Mouse (Mus musculus): ENCODE results near the gene Iltifb. TPM values are rescaled to one million over a fixed set of nuclear protein-coding genes. Genes with fewer than 3 reads are reported as not detected.
"Not testable (repeated sequence)": the region's sequence is repeated elsewhere in the genome, so short reads cannot be mapped to it uniquely, and the experiment has no call there.

Iltifb gene
- polyA plus RNA-seq, 1 experiment from 2014 or later, result not detected

DNA sequence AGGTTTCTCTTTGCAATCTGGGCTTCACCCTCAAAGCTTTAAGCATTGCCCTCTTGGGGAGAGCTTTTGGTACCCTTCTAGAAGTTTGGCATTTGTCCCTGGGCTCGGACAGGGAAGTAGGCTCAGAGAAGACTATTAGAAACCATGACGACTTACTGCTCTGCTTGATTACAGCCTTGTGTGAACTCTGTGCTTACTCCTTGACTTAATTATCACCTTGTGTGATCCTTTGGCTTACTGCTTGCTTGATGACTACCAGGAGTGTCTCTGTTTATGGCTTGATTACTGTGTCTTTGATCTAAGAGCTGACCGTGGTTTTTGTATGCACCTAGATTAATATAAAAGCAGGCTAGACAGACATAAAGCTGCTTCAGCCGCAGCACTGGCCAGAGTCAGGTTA lies 16.8 kb downstream of the Iltifb start:
- H3K27ac ChIP-seq (replicated peaks); H3K4me1 ChIP-seq (replicated peaks; ENCODE audit: control insufficient read depth, insufficient read depth); H3K4me3 ChIP-seq (ENCODE audit: low read depth, low read length); H3K27me3 ChIP-seq (ENCODE audit: control insufficient read depth, insufficient read depth, low read length); H3K4me2 ChIP-seq (replicated peaks; ENCODE audit: low read depth); H3K9ac ChIP-seq (ENCODE audit: low read length); H3K36me3 ChIP-seq (ENCODE audit: control insufficient read depth, insufficient read depth, low read length); DNase-seq (ENCODE audit: low spot score); H3K9me3 ChIP-seq (ENCODE audit: control insufficient read depth, low read length); ATAC-seq (ENCODE audit: low FRiP score, low TSS enrichment): not testable (repeated sequence)
- no CpG with 5 or more reads among the region's 4 CpGs for WGBS

DNA sequence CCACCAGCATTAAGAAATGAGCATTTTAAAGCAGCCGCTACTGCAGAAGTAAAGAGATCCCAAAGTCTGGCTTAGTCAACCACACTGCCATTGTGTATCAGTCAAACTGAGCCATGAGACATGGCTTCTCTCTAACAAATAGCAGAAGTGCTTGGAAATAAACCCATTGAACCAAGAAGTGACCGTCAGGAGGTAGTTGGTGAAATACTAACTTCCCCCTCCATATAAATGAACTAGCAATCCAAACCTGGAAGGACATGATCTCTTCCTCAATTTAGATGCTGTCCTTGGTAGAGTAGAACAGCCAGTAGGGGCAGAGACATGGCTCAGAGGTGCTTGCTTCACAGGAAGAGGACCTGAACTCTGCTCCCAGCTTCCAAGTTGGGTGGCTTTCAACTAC lies 23.4 kb downstream of the Iltifb start:
- H3K4me2 ChIP-seq (replicated peaks; ENCODE audit: low read depth); H3K4me1 ChIP-seq (replicated peaks; ENCODE audit: control insufficient read depth, insufficient read depth); H3K9ac ChIP-seq (ENCODE audit: low read length); H3K9me3 ChIP-seq (ENCODE audit: control insufficient read depth, low read length); DNase-seq (ENCODE audit: low spot score); H3K27ac ChIP-seq (replicated peaks); H3K36me3 ChIP-seq (ENCODE audit: control insufficient read depth, insufficient read depth, low read length); H3K4me3 ChIP-seq (ENCODE audit: low read depth, low read length); ATAC-seq (ENCODE audit: low FRiP score, low TSS enrichment); H3K27me3 ChIP-seq (ENCODE audit: control insufficient read depth, insufficient read depth, low read length): not testable (repeated sequence)
- WGBS, result 100% methylated on average over 1 of the region's 2 CpGs

DNA sequence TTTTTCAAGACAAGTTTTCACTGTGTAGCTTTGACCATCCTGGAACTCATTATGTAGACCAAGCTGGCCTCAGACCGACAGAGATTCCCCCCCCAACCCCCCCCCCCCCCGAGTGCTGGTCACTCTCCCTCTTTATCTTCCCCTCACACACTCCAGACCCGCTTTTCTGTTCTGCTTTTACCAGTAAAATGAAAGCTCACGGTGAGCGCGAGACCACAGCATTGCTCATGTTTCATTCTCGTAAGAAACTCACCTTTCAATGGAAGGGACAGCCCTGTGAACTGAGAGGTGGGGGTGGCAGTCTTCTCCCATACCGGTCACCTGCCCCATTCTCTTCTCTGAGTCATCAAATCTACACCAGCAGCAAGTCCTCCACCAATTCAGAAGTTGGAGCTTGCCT lies 26.0 kb downstream of the Iltifb start:
- DNase-seq (ENCODE audit: low spot score); ATAC-seq (ENCODE audit: low FRiP score, low TSS enrichment): not testable (repeated sequence)

DNA sequence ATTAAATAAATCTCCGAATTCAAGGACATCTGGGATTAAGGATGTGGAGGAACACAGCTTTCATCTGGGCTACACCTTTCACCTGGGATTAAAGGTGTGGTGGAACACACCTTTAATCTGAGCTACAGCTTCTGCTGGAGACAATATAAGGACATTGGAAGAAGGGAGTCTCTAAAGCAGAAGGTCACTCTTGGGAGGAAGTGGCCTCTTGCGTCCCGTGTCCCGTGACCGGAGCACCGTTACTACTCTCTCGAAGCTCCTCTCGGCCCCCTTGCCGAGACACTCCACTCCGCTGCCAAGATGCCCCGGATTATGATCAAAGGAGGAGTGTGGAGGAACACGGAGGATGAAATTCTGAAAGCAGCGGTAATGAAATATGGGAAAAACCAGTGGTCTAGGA lies 36.5 kb downstream of the Iltifb start, which contains the start of gene Gm32802:
Gm32802 (plus strand) TSS at position 301 of the 400 bp plus-strand sequence.
- H3K4me3 ChIP-seq (ENCODE audit: low read depth, low read length); H3K9me3 ChIP-seq (ENCODE audit: control insufficient read depth, low read length); H3K36me3 ChIP-seq (ENCODE audit: control insufficient read depth, insufficient read depth, low read length); H3K27ac ChIP-seq (replicated peaks); ATAC-seq (ENCODE audit: low FRiP score, low TSS enrichment); DNase-seq (ENCODE audit: low spot score); H3K9ac ChIP-seq (ENCODE audit: low read length); H3K27me3 ChIP-seq (ENCODE audit: control insufficient read depth, insufficient read depth, low read length); H3K4me1 ChIP-seq (replicated peaks; ENCODE audit: control insufficient read depth, insufficient read depth); H3K4me2 ChIP-seq (replicated peaks; ENCODE audit: low read depth): not testable (repeated sequence)
- WGBS, result no CpG with 5 or more reads among the region's 13 CpGs

More for the DNA sequence above, 26.0 kb downstream of the Iltifb start:
- not testable (repeated sequence) for H3K9ac ChIP-seq (ENCODE audit: low read length); H3K9me3 ChIP-seq (ENCODE audit: control insufficient read depth, low read length); H3K27me3 ChIP-seq (ENCODE audit: control insufficient read depth, insufficient read depth, low read length); H3K36me3 ChIP-seq (ENCODE audit: control insufficient read depth, insufficient read depth, low read length); H3K4me2 ChIP-seq (replicated peaks; ENCODE audit: low read depth); H3K4me1 ChIP-seq (replicated peaks; ENCODE audit: control insufficient read depth, insufficient read depth); H3K27ac ChIP-seq (replicated peaks); H3K4me3 ChIP-seq (ENCODE audit: low read depth, low read length)
- 18% methylated on average over 2 of the region's 8 CpGs for WGBS

DNA sequence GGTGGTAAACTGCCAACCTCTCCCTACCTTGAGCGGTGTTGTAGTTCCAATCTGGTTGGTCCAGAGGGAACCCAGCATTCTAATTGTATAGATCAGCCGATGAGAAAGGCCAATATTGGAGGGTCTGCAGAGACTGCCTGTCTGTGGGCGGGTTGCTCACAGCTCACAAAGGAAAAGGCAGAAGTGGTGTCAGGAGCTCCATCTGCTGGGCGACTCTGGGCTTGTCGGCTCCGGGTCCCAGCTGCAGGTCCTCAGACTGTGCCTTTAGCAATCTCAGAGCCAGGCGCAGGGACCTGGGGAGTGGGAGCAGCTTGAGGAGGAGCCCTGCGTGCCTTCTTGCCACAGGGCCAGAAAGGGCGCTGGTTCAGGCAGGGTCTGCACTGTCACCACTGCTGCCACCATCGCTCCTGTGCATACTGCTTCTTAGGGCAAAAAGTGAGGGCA lies 44.0 kb downstream of the Iltifb start:
- no peak overlapping the region for H3K27ac ChIP-seq (replicated peaks)
- WGBS, result 31% methylated on average over 10 of the region's 10 CpGs
- no peaks in the 10 kb centered on the region for H3K27me3 ChIP-seq (ENCODE audit: control insufficient read depth, insufficient read depth, low read length)
- TF ChIP-seq EP300 (optimal IDR thresholded peaks at IDR 0.05) (no peak), CTCF (IDR thresholded peaks at IDR 0.05; ENCODE audit: low read depth) (peak; percentile 58)
- no peak for ATAC-seq (ENCODE audit: low FRiP score, low TSS enrichment)
- DNase-seq (ENCODE audit: low spot score), result peak; percentile 29
- no peaks in the 10 kb centered on the region for H3K9me3 ChIP-seq (ENCODE audit: control insufficient read depth, low read length)
- H3K9ac ChIP-seq (ENCODE audit: low read length), result no peak overlapping the region
- no peaks in the 10 kb centered on the region for H3K4me1 ChIP-seq (replicated peaks; ENCODE audit: control insufficient read depth, insufficient read depth)
- H3K4me2 ChIP-seq (replicated peaks; ENCODE audit: low read depth), result no peak overlapping the region
- no peaks in the 10 kb centered on the region for H3K36me3 ChIP-seq (ENCODE audit: control insufficient read depth, insufficient read depth, low read length)
- no peak overlapping the region for H3K4me3 ChIP-seq (ENCODE audit: low read depth, low read length)

DNA sequence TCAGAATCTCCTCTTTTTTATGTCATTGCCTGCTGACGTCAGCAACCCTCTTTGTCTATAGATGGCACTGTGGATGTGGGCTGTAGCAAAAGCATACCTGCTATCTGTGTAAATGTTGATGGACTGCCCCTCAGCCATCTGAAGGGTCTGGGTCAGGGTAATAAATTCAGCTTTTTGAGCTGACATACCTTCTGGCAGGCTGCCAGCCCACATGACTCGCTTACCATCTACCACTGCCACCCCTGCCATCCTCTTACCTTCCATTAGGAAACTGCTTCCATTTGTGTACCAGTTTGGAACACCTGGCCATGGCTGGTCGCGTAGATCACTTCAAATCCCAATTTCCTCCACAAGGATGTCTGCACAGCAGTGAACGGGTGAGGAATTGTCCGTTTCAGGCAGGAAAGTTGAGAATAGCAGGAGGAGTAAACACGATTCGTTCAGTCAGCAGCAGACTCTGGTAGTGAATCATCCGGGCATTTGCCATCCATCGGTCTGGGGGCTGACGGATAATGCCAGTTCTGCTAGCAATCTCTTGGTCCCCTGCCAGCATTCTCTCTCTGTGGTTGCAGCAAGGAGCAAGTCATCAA lies 45.7 kb downstream of the Iltifb start:
- not testable (repeated sequence) for H3K9me3 ChIP-seq (ENCODE audit: control insufficient read depth, low read length); H3K27me3 ChIP-seq (ENCODE audit: control insufficient read depth, insufficient read depth, low read length); H3K4me1 ChIP-seq (replicated peaks; ENCODE audit: control insufficient read depth, insufficient read depth); DNase-seq (ENCODE audit: low spot score); H3K27ac ChIP-seq (replicated peaks); H3K9ac ChIP-seq (ENCODE audit: low read length); ATAC-seq (ENCODE audit: low FRiP score, low TSS enrichment); H3K36me3 ChIP-seq (ENCODE audit: control insufficient read depth, insufficient read depth, low read length); H3K4me3 ChIP-seq (ENCODE audit: low read depth, low read length); H3K4me2 ChIP-seq (replicated peaks; ENCODE audit: low read depth)
- 55% methylated on average over 11 of the region's 11 CpGs for WGBS

DNA sequence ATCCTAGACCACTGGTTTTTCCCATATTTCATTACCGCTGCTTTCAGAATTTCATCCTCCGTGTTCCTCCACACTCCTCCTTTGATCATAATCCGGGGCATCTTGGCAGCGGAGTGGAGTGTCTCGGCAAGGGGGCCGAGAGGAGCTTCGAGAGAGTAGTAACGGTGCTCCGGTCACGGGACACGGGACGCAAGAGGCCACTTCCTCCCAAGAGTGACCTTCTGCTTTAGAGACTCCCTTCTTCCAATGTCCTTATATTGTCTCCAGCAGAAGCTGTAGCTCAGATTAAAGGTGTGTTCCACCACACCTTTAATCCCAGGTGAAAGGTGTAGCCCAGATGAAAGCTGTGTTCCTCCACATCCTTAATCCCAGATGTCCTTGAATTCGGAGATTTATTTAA lies 54.2 kb downstream of the Iltifb start, which contains the start of gene Gm32717:
Gm32717 (minus strand) TSS at position 101 of the 400 bp plus-strand sequence.
- not testable (repeated sequence) for H3K27me3 ChIP-seq (ENCODE audit: control insufficient read depth, insufficient read depth, low read length); ATAC-seq (ENCODE audit: low FRiP score, low TSS enrichment); H3K9ac ChIP-seq (ENCODE audit: low read length); H3K27ac ChIP-seq (replicated peaks); H3K9me3 ChIP-seq (ENCODE audit: control insufficient read depth, low read length); H3K36me3 ChIP-seq (ENCODE audit: control insufficient read depth, insufficient read depth, low read length); H3K4me2 ChIP-seq (replicated peaks; ENCODE audit: low read depth); H3K4me3 ChIP-seq (ENCODE audit: low read depth, low read length); H3K4me1 ChIP-seq (replicated peaks; ENCODE audit: control insufficient read depth, insufficient read depth); DNase-seq (ENCODE audit: low spot score)
- WGBS, result no CpG with 5 or more reads among the region's 13 CpGs

Other genes with a start within 250 kb of the Iltifb start
- gene Mdm1, start 153.2 kb downstream of the Iltifb start, polyA plus RNA-seq (2015; fragmentation: Nextera tagmentation; extraction: Ambion mirVana), result 4.5 and 5.3 TPM in 2 replicates
- not detected in 2 replicates for gene Il22, start 90.1 kb downstream of the Iltifb start, polyA plus RNA-seq (2015; fragmentation: Nextera tagmentation; extraction: Ambion mirVana)
- gene Gm32717, start 54.3 kb downstream of the Iltifb start, polyA plus RNA-seq (2015; fragmentation: Nextera tagmentation; extraction: Ambion mirVana), result not detected in 2 replicates
- gene Gm32802, start 36.4 kb downstream of the Iltifb start, polyA plus RNA-seq (2015; fragmentation: Nextera tagmentation; extraction: Ambion mirVana), result not detected in 2 replicates
- gene Gm9040, start 31.9 kb upstream of the Iltifb start, polyA plus RNA-seq (2015; fragmentation: Nextera tagmentation; extraction: Ambion mirVana), result 0.05 TPM in 1 of 2 replicates, not detected in the other
- 0.05 TPM in 1 of 2 replicates, not detected in the other for gene Gm9044, start 37.4 kb upstream of the Iltifb start, polyA plus RNA-seq (2015; fragmentation: Nextera tagmentation; extraction: Ambion mirVana)
- gene Gm9045, start 42.8 kb upstream of the Iltifb start, polyA plus RNA-seq (2015; fragmentation: Nextera tagmentation; extraction: Ambion mirVana), result 0.08 and 0.10 TPM in 2 replicates
- not detected in 2 replicates for gene Gm9046, start 48.2 kb upstream of the Iltifb start, polyA plus RNA-seq (2015; fragmentation: Nextera tagmentation; extraction: Ambion mirVana)
- gene Gm9048, start 53.6 kb upstream of the Iltifb start, polyA plus RNA-seq (2015; fragmentation: Nextera tagmentation; extraction: Ambion mirVana), result not detected in 2 replicates
- 0.08 and 0.10 TPM in 2 replicates for gene Gm9049, start 59.1 kb upstream of the Iltifb start, polyA plus RNA-seq (2015; fragmentation: Nextera tagmentation; extraction: Ambion mirVana)
- gene Ifng, start 146.0 kb upstream of the Iltifb start, polyA plus RNA-seq (2015; fragmentation: Nextera tagmentation; extraction: Ambion mirVana), result not detected in 2 replicates

All from stomach, postnatal 0 days (tissue).